Mouse (Mus musculus) brain, adult 2 months (tissue): ENCODE measurements around the gene Pacsin1.

Experiments used
- DNase-seq: peaks from one replicate; pipeline ENCODE4 v3.0.0; 2011; ENCODE audit warnings: low read depth, low spot score

Pacsin1 gene

DNA sequence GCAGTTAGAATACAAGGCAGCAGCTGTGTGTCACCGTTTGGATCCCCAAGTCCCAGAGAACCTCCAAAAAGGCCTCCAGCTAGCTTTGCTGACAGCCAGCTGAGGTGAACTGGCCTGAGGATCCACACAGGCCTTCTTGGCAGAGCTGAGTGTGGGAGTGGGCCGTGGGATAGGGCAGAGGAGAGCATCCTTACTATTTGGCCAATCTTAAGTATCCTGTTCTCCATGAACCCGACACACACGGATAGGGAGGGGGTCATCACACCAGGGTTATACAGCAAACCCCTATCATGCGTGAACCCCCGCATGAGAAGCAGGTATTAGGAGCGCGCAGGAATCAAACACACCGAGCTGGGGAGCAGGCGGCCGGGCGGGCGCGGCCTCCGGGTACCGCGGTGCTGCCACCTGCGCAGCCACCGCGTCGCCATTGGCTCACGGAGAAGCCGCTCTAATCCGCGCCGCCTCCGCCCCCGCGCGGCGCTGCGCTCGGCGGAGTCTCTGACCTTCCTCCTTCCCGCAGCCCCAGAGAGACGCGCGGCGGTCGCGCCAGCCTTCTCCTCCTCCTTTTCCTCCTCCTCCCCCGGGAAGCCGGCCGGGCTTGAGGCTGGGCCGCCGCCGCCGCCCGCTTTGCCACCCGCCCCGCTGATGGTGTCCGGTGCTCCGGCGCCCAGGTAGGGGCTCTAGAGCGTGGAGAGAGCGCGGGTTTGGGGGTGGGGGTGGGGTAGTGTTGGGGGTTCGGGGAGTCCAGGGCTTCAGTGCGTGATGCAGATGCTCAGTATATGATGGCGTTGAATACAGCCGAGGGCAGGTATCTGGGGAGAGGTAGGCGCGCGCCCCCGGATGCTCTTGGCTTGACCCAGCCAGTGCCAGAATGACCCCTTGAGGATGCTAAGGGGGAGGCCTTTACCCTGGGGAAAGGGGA is at the start of gene Pacsin1:
Gene Pacsin1, plus strand, starts transcription at position 421 of the 922 bp plus-strand sequence.
- DNase-seq, result peak; percentile 97

DNA sequence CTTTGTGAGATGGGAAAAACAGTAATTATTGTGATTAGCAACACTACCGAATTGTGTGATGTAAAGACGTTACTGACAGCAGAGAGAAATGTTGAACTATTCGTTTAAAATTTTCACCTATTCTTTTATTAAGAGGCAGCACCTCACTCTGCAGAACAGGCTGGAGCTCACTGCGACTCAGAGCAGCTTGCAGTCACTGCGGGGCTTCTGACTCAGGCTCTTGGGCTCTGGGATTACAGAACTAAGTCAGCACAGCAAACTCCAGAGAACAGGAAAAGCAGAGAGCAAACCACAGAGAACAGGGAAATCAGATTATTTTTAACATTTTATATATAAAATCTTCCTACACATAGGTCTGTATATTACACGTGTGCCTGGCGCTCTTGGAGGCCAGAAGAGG is 45.7 kb upstream of the Pacsin1 start:
- peak; percentile 83 for DNase-seq

DNA sequence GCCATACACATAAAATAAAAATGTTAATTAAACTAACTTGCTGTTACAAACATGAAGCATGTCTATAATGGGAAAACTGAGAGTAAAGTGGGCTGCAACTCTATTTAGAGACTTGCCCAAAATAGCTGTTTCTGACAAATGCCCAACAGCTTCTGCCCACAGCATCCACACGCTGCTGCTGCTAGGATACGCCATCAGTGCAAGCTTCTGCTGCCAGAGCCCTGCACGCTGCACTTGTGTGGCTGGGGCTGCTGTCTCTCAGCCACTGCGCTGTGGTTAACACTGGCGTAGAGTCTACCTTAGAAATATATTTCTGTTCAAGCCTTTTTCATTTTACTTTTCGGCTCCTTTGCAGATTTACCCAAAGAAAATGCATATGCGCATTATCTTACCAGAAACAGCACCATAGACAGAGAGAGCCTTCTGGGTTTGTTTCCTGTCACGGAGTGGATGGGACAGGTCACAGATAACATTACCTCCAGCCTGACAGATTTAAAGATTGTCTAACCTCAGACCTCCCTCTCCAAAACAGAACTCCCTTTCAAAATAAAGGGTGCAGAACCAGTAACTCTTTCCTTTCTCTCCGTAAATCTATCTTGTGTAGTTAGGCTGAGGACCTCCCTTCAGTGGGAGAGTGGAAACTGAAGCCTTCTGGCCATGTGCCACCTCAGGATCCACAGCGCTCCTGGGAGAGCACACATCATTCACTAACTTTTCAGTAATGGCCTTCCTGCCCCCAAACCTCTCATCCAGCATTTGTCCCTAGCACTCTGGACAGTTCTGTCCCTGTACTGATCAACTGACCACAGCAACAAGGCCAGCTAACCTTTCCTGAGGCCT is 44.4 kb upstream of the Pacsin1 start:
- DNase-seq, result peak; percentile 94

DNA sequence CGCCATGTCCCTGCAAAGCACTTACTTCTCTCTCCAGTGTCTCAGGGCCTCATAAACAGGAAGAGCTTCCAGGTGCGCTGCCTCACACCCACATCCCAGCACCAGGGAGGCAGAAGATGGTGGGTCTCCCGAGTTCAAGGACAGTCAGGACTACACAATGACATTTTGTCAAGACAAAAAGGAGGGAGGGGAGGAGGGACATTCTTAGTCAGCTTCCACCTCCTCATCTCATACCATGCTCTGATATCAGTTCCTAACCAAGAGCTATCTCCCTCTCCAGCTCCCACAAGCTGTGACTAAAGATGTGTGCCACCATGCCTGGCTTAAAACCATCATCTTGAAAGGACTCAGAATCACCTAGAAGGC is 43.8 kb upstream of the Pacsin1 start:
- DNase-seq, result peak; percentile 68

DNA sequence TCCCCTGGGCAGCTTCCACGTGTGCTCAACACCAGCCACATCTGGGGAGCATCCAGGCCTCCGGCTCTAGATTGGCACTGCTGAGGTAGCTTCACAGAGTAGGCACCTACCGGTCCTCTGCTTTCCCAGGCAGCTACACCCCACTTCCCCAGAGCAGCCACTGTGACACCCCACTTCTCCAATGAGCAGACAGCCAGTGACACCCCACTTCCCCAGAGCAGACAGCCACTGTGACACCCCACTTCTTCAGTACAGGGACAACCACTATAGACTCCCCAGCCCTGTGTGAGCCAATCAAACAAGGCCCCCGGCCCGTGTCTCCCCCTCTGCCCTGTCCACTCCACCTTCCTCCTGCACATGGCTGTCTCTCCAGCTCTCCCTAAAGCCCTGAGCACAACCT is 43.3 kb upstream of the Pacsin1 start:
- DNase-seq, result no peak

GRCm38 (mm10) chr17:27613016-27613415 is 42.3 kb upstream of the Pacsin1 start:
- peak; percentile 69 for DNase-seq

- DNase-seq, result peak; percentile 38
Observed at GRCm38 (mm10) chr17:27615388-27615787, 39.9 kb upstream of the Pacsin1 start.

DNA sequence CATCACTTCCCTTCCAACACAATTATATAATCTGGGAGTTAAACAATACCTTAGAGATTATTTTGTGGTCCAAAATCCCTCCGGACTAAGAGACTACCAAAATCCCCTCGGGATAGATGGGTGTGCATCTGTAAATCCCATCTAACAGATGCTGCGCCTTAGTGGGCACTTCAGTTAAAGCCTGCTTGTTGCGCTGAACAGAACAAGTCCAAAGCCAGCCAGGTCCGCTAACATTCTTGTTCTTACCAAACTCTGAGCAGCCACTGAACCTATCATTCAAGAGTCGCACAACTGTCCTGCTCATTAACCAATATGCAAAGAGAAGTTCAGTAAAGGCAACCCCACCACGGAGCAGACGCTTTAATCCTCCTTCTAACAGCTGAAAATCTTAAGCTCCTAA is 34.1 kb upstream of the Pacsin1 start:
- peak; percentile 45 for DNase-seq

DNA sequence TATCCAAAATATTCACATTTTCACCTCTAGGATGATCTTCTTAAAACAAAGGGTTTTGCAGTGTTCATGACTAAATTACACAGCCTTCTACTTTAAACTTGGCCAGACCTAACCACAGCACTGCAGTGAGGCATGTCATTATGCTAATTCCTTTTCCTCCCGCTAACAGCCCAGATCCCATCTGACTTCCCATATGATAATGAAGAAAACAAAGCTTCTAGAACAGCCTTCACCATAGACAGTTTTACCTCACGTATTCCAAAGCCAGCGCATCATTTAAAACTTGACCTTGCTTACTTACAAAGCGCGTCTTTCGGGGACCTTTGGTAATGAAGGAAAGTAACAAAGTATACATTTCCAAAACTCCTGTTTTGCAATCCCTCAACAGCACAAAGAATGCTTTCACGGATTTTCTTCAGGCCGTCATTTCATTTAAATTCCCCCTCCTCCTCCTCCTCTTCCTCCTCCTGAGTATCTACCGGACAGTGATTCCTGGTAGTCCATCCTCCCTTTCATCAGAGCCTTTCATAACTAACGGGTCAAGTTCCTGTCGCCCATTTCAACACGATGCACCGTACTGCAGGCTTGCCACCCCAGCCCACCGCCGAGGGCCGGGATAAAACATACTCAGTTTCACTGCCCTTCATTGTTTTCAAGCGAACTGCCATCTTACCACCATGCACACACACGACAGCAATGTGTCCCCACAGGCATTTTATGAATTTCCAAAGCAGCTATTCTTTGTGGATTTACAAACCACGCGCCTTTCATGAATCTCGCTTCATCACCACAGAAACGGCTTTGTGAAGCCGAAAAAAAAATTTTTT is 33.4 kb upstream of the Pacsin1 start:
- peak; percentile 67 for DNase-seq

GRCm38 (mm10) chr17:27622611-27623359 is 32.5 kb upstream of the Pacsin1 start:
- DNase-seq, result peak; percentile 84

DNA sequence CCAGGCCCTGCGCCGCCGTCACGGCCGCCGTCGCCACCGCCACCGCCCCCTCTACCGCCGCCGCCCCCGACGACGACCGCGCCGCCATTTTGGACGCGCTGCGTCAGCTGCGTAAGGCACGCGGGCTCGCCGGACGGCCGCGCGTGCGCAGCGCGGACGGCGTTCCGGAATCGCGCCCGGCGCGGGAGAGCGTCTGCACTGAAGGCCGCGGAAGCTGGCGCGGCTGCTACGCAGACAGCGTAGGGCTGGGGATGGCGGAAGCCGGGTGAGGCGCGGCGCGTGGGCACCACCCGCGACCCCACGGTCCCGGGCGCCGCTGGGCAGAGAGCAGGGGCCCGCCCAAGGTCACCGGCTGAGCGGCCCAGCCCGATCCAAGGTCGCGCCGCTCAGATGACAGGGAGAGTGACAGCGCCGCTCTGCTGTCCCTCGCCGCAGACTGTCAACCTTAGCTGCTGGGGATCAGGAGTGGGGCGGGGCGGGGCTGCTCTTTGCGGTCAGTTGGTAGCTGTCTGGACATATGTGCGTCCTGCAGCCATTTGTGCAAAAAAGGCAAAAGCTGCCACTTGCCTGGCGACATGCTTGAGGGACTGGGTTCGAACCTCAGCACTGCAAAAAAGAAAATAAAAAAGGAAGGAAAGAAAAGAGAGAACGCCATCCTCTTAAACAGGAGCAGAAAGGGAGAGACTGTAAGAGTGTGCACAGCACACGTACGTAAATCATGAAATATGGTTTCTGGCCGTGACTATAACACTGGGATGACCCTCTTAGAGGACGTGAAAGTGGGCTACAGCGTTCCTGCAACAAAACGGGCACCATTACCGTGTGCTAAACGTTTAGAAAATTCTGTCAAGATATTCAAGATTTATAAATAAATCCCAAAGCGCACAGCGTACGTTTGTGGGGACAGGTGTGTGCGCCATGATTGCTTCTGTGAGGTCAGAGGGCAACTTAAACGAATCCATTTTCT is 31.7 kb upstream of the Pacsin1 start, which contains the start of gene Nudt3:
Gene Nudt3, minus strand, starts transcription at position 136 of the 967 bp plus-strand sequence.
- DNase-seq, result peak; percentile 97

DNA sequence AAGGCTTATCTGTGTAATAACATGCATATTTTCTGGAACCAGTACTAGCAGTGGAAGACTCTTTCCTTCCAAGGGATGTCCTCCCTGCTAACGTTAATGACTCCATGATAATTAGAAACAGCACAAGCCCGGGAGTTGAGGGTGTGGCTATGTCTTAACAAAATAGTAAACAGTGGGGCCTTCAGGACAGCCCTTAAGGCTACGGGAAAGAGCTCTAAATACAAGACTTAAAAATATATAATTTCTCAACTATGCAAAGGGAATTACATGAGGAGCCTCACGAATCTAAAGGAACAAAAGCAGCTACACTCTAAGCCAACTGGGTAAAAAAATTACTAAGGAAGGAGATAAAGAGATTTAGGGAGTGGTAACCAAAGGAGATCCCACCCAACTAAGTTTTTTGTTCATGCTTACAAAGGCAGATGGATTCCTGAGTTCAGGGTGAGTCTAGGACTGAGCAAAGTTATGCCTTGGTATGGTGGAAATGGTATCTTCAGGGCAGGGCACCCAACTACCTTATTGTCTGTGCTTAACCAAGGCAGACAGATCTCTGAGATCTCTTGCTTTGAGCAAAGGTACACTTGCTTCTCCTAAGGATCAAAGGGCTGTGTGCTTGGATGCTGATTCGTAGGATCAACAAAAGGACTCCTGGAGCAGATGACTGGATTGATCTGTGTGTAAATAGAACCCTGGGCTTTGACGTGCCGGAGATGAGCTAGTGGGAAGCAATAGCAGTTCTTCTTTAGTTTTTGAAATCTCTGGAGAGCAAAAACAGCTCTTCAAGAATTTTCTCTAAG is 29.7 kb upstream of the Pacsin1 start:
- DNase-seq, result no peak

DNA sequence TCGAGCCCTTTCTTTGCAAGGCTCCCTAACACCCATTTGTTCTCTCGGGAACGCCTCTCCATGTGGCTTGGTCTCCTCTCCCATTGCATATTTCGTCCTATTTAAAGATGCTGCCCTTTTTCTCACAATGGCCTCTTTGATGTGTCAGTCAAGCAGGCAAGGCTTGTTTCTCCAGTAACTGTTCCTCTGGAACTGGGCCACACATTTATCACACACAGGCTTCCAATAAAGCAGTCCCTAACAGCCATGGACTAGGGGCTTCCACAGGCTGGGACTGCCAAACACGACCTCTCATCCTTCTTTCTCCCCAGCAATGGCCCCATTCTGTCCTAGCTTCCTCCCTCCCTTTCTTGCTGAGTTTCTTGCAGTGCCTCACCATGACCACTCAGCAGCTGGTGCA is 28.6 kb upstream of the Pacsin1 start:
- peak; percentile 86 for DNase-seq

- DNase-seq, result no peak
Observed at GRCm38 (mm10) chr17:27627451-27627850, 27.9 kb upstream of the Pacsin1 start.

DNA sequence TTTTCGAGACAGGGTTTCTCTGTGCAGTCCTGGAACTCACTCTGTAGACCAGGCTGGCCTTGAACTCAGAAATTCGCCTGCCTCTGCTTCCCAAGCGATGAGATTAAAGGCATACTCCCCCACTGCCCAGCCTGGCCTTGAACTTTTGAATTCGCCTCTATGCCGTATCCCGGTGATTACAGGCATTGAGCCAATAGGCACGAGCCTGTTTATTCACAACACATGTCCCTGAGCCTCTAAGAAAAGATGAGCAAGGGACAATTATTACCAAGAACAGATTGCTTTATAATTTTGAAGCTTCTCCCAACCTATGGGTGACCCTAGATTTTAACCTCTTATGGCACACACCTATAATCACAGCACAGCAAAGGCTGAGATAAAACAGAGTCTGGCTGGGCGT is 26.9 kb upstream of the Pacsin1 start:
- no peak for DNase-seq

- peak; percentile 94 for DNase-seq
Observed at GRCm38 (mm10) chr17:27629249-27630020, 25.9 kb upstream of the Pacsin1 start.

GRCm38 (mm10) chr17:27634871-27635574 is 20.3 kb upstream of the Pacsin1 start, which contains the start of gene RPS10-NUDT3:
Gene RPS10-NUDT3, minus strand, starts transcription at chr17:27635222.
- DNase-seq, result peak; percentile 98
